Mouse (Mus musculus): Measurements from ENCODE around the gene Lime1. TPM values are rescaled to one million over a fixed set of nuclear protein-coding genes. Genes with fewer than 3 reads are reported as not detected.

The Lime1 gene
- polyA plus RNA-seq, 1 experiment from 2014 or later, result 30.7 TPM

Other genes with a start within 250 kb of the Lime1 start
- 1.8 and 1.9 TPM in 2 replicates for gene Kcnq2, start 244.8 kb upstream of the Lime1 start, polyA plus RNA-seq (2016; fragmentation: Nextera tagmentation; extraction: Ambion mirVana)
- 0.11 TPM in 1 of 2 replicates, not detected in the other for gene Eef1a2, start 223.1 kb upstream of the Lime1 start, polyA plus RNA-seq (2016; fragmentation: Nextera tagmentation; extraction: Ambion mirVana)
- gene Ppdpf, start 192.8 kb upstream of the Lime1 start, polyA plus RNA-seq (2016; fragmentation: Nextera tagmentation; extraction: Ambion mirVana), result 351 and 375 TPM in 2 replicates
- not detected in 2 replicates for gene Ptk6, start 177.3 kb upstream of the Lime1 start, polyA plus RNA-seq (2016; fragmentation: Nextera tagmentation; extraction: Ambion mirVana)
- 0.05 and 0.16 TPM in 2 replicates for gene Srms, start 166.9 kb upstream of the Lime1 start, polyA plus RNA-seq (2016; fragmentation: Nextera tagmentation; extraction: Ambion mirVana)
- 0.25 and 0.26 TPM in 2 replicates for gene Fndc11, start 160.1 kb upstream of the Lime1 start, polyA plus RNA-seq (2016; fragmentation: Nextera tagmentation; extraction: Ambion mirVana)
- gene Helz2, start 138.1 kb upstream of the Lime1 start, polyA plus RNA-seq (2016; fragmentation: Nextera tagmentation; extraction: Ambion mirVana), result 1.1 and 1.4 TPM in 2 replicates
- gene Gmeb2, start 92.0 kb upstream of the Lime1 start, polyA plus RNA-seq (2016; fragmentation: Nextera tagmentation; extraction: Ambion mirVana), result 18.7 and 20.2 TPM in 2 replicates
- gene Stmn3, start 65.6 kb upstream of the Lime1 start, polyA plus RNA-seq (2016; fragmentation: Nextera tagmentation; extraction: Ambion mirVana), result 47.9 and 53.7 TPM in 2 replicates
- 72.4 and 74.1 TPM in 2 replicates for gene Rtel1, start 60.3 kb upstream of the Lime1 start, polyA plus RNA-seq (2016; fragmentation: Nextera tagmentation; extraction: Ambion mirVana)
- 46.9 and 51.8 TPM in 2 replicates for gene Zgpat, start 15.2 kb upstream of the Lime1 start, polyA plus RNA-seq (2016; fragmentation: Nextera tagmentation; extraction: Ambion mirVana)
- 74.0 and 74.4 TPM in 2 replicates for gene Arfrp1, start 14.7 kb upstream of the Lime1 start, polyA plus RNA-seq (2016; fragmentation: Nextera tagmentation; extraction: Ambion mirVana)
- gene Zbtb46, start 79.3 kb downstream of the Lime1 start, polyA plus RNA-seq (2016; fragmentation: Nextera tagmentation; extraction: Ambion mirVana), result 16.4 and 20.1 TPM in 2 replicates
- 0.11 and 0.16 TPM in 2 replicates for gene Abhd16b, start 113.1 kb downstream of the Lime1 start, polyA plus RNA-seq (2016; fragmentation: Nextera tagmentation; extraction: Ambion mirVana)
- 173 and 174 TPM in 2 replicates for gene Tpd52l2, start 117.1 kb downstream of the Lime1 start, polyA plus RNA-seq (2016; fragmentation: Nextera tagmentation; extraction: Ambion mirVana)
- gene Dnajc5, start 140.4 kb downstream of the Lime1 start, polyA plus RNA-seq (2016; fragmentation: Nextera tagmentation; extraction: Ambion mirVana), result 93.3 and 93.4 TPM in 2 replicates
- gene Uckl1, start 204.8 kb downstream of the Lime1 start, polyA plus RNA-seq (2016; fragmentation: Nextera tagmentation; extraction: Ambion mirVana), result 41.1 and 41.3 TPM in 2 replicates
- 77.2 and 82.6 TPM in 2 replicates for gene Prpf6, start 211.8 kb downstream of the Lime1 start, polyA plus RNA-seq (2016; fragmentation: Nextera tagmentation; extraction: Ambion mirVana)
- 56.0 and 59.1 TPM in 2 replicates for gene Zfp512b, start 212.7 kb downstream of the Lime1 start, polyA plus RNA-seq (2016; fragmentation: Nextera tagmentation; extraction: Ambion mirVana)
- 24.9 and 25.5 TPM in 2 replicates for gene Samd10, start 219.1 kb downstream of the Lime1 start, polyA plus RNA-seq (2016; fragmentation: Nextera tagmentation; extraction: Ambion mirVana)

All from embryonic facial prominence, embryonic 10.5 days (tissue).